Mouse (Mus musculus): ENCODE measurements around the gene Aqp7.
"Not testable (repeated sequence)": the region's sequence is repeated elsewhere in the genome, so short reads cannot be mapped to it uniquely, and the experiment has no call there.

Gene Aqp7

GRCm38 (mm10) chr4:41047524-41048271, at the start of gene Aqp7:
Aqp7 (minus strand) TSS chr4:41048139.
- DNase-seq (ENCODE audit: low spot score in 2 of 2), result no peak

- DNase-seq (ENCODE audit: low spot score in 2 of 2), result no peak
Measured at GRCm38 (mm10) chr4:41097381-41097780, 49.4 kb upstream of the Aqp7 start.

- no peak for DNase-seq (ENCODE audit: low spot score in 2 of 2)
Measured at GRCm38 (mm10) chr4:41096794-41097193, 48.9 kb upstream of the Aqp7 start.

- peak in 1 of 2 experiments; percentile 58 for DNase-seq (ENCODE audit: low spot score in 2 of 2)
Measured at GRCm38 (mm10) chr4:41096169-41096568, 48.2 kb upstream of the Aqp7 start.

GRCm38 (mm10) chr4:41094361-41094760, 46.4 kb upstream of the Aqp7 start:
- peak in 1 of 2 experiments; percentile 61 for DNase-seq (ENCODE audit: low spot score in 2 of 2)

GRCm38 (mm10) chr4:41092958-41093357, 45.0 kb upstream of the Aqp7 start:
- no peak for DNase-seq (ENCODE audit: low spot score in 2 of 2)

- no peak for DNase-seq (ENCODE audit: low spot score in 2 of 2)
Measured at GRCm38 (mm10) chr4:41091391-41091790, 43.5 kb upstream of the Aqp7 start.

- no peak for DNase-seq (ENCODE audit: low spot score in 2 of 2)
Measured at GRCm38 (mm10) chr4:41089705-41090104, 41.8 kb upstream of the Aqp7 start.

- no peak for DNase-seq (ENCODE audit: low spot score in 2 of 2)
Measured at GRCm38 (mm10) chr4:41089189-41089588, 41.2 kb upstream of the Aqp7 start.

GRCm38 (mm10) chr4:41087459-41088298, 39.7 kb upstream of the Aqp7 start:
- DNase-seq (ENCODE audit: low spot score in 2 of 2), result no peak

GRCm38 (mm10) chr4:41086947-41087346, 39.0 kb upstream of the Aqp7 start:
- DNase-seq (ENCODE audit: low spot score in 2 of 2), result no peak

- no peak for DNase-seq (ENCODE audit: low spot score in 2 of 2)
Measured at GRCm38 (mm10) chr4:41084819-41085218, 36.9 kb upstream of the Aqp7 start.

GRCm38 (mm10) chr4:41082803-41083202, 34.9 kb upstream of the Aqp7 start:
- DNase-seq (ENCODE audit: low spot score in 2 of 2), result not testable (repeated sequence)

GRCm38 (mm10) chr4:41081733-41082132, 33.8 kb upstream of the Aqp7 start:
- DNase-seq (ENCODE audit: low spot score in 2 of 2), result no peak

- no peak for DNase-seq (ENCODE audit: low spot score in 2 of 2)
Measured at GRCm38 (mm10) chr4:41078726-41079125, 30.8 kb upstream of the Aqp7 start.

GRCm38 (mm10) chr4:41074461-41074860, 26.5 kb upstream of the Aqp7 start:
- no peak for DNase-seq (ENCODE audit: low spot score in 2 of 2)

GRCm38 (mm10) chr4:41073008-41073817, 25.3 kb upstream of the Aqp7 start:
- no peak for DNase-seq (ENCODE audit: low spot score in 2 of 2)

GRCm38 (mm10) chr4:41071500-41072429, 23.8 kb upstream of the Aqp7 start:
- no peak for DNase-seq (ENCODE audit: low spot score in 2 of 2)

GRCm38 (mm10) chr4:41065196-41065595, 17.3 kb upstream of the Aqp7 start:
- DNase-seq (ENCODE audit: low spot score in 2 of 2), result no peak

- no peak for DNase-seq (ENCODE audit: low spot score in 2 of 2)
Measured at GRCm38 (mm10) chr4:41063894-41064673, 16.1 kb upstream of the Aqp7 start.
